Mouse (Mus musculus) CD8-positive naive resting alpha-beta T cell, adult 2 months (primary cell): ENCODE results near the gene Agmo.

ENCODE experiments used
- DNase-seq, 2 experiments: peaks; one replicate each; pipeline ENCODE4 v3.0.0; 2022; ENCODE audit warnings: low read depth in 2 of 2, low spot score in 2 of 2

Agmo gene

DNA sequence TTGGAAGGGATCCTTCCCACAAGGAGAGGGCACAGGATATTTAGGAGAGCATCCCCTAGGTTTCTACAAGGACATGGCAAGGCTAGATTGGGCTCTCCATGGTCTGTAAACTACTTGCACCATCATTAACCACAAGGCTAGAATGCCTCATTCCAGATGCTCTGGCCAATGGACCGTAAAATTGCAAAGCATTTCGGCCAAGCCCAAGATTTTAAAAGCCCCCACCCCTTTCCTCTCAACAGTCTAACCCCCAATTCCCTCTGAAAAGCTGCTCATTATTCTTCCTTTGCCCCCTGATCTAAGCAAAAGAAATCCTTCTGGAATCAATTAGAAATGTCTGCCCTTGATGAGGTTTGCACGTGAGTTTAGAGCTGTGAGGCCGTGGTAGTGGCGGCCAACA lies 185.3 kb downstream of the Agmo start:
- DNase-seq: no peak

DNA sequence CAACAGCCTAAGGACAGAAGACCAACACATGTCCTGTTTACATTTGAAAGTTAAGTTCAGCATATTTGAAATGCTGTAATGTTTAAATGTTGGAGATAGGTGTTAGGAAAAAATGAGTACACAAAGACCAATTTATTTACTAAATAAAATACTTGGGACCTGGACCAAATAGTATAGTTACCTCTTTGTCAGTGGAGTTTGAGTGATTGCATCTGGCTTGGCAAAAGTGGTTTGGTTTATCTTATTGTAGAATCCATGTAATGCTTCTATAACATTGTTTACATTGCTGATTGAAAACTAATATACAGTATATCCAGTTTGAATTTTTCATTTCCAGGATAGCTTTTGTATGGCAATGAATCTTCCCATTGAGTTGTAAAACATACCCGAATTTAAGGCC lies 193.0 kb downstream of the Agmo start:
- DNase-seq: no peak

DNA sequence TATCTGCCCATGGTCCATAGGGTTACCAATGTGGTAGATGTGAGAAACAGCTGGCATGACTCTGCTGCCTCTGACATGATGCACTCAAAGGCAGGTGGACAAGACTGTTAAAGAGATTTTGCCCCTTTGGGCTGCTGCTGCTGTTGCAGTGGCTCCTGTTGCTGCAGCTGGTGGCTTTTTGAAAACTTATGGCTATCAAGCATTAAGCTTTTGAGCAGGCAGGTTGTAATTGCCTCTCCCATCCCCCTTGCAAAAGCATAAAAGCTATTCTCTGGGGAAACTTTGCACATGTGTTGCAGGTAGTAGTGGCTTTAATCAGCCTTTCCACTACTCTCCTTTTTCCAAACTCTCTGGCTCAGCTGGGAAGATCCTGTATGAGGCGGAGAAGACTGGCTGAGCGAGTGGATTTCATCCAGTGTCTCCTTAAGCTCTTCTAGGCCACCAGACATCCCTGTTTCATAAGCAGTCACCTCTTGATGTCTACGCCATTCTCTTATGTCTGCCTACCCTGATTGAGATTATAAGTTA lies 201.1 kb downstream of the Agmo start:
- DNase-seq: no peak

DNA sequence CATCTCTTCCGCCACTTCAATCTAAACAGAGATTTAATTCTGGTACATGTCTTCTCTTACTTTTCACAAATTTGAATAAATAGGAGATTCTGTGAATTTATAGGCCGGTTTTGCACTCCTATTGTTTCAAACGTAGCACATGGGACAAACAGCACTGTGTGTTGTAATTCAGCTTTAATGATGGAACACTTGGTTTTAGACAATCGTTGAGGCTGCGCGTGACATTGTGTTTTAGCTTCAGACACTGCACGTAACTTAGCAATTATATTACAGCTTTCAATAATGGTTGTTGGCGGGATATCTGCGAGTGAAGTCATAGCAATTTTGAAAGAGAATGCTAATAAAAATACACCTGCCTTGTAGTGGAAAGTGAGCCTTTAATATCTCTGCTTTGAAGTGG lies 203.8 kb downstream of the Agmo start:
- no peak for DNase-seq

DNA sequence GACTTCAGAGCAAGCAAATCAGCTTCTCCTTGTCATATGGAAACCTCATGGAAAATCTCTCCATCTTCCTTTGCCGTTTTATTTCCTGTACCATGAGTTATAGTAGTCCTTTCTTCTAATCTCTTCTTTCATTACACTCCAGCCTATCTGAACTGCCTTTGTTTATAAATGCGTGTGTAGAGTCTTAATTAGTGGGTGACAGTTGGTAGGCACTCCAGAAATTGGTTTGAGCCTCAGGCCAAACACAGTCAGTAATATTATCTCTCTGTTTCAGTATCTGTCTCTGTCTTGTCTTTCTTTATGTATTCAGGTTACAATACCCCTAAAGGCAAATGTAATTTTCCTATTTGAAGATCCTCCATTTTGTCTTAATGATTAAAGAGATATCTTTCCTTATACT lies 208.2 kb downstream of the Agmo start:
- DNase-seq: no peak

DNA sequence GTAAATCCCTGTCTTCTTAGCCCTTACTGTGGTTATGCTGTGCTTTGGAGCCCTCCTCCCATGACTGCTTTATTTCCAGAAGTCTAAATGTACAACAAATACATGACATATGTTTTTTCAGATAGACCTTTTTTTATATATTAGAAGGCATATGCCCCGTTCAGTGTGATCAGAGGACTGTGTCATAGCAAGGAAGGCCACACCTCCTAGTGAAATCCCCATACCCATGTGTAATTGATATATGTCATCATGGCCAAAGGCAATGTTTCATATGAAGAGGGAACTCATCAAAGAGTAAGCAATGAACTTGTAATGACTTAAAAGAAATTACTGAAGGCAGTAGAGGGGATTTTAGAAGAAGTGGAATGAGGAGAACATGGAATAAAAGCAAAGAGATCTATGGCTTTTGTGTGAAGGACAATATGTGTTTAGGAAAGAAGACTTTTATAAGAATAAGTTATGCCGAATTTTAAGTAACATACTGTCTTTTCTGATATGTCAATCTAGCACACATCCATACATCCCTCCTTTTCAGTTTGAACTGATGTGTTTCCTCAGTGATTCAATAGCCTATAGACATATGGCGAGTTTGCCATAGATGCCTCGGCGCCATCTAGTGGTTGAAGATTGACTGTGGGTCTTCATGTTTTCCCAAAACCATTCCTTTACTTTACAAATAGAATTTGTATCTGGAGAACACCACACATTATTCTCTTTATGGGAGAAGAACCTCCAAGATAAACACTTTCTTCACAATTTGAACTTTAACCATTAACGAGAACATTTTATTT lies 209.1 kb downstream of the Agmo start:
- no peak for DNase-seq

DNA sequence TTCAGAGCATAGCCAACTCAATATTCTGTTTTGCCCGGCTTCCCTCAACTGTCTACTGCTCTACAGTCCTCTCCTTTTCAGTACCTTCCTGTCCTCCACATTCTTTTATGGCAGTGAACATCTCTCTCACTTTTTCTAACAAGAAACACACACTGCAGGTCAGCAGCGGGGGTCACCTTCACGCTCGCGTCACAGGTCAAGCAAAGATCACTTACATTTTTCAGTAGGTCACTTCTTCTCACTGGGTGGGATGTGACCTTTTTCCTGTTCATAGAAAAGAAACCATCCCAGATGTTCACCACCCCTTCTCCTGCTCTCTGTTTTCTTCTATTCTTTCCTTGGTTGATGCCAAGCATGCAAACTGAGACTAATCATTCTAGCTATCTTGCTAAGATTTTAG lies 230.2 kb downstream of the Agmo start:
- DNase-seq: no peak

DNA sequence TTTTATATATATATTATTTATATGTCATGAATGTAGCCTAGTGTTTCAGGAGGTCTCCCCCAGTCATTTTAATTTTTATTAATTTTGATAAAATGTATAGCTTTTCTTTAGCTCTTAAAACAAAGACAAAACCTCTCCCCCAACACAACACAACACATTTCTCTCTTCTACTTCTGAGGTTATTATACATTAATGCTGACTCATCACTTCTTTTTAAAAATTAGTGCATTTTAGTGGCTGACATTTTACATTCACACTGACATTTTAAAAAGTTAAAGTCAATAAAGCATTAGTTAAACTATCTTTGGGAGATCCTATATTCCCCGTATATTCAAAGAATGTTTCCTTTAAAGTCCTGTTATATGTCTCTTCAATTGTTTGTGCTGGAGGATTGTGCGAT lies 235.4 kb downstream of the Agmo start:
- no peak for DNase-seq

DNA sequence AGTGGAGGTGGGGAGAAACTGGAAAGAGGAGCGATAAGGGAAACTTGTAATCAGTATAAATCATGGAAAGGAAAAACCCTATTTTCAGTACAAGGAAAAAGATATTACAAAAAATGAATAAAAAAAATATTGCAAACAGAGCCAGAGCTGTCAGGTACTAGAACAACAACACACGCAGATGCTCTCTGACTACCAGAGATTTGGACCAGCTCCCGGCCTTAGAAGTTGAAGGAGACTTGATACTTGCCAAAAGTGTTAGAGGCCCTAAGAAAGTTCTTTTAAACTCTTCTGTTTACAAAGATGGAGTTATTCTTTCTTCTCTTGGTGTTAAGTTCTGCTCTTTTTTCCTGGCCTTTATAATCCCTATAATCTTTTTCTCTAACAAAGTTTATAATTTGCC lies 246.6 kb downstream of the Agmo start:
- DNase-seq: no peak

DNA sequence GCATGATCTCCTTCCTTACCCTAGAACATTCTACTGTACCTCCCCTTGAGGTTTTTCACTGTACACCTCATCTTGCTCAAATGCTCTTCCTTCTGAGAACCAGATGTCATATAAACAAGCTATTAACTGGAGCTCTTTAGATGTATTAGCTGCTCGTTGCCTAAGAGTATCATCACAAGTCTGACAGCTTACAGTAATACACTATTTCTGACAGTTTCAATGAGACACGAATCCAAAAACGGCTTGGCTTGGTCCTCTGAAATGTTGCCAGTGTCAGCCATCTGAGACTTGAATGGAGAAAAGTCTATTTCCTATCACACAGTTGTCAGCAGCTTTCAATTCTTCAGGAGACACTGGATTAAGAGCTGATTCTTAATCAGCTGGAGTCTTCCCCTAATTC lies 257.4 kb downstream of the Agmo start:
- no peak for DNase-seq

DNA sequence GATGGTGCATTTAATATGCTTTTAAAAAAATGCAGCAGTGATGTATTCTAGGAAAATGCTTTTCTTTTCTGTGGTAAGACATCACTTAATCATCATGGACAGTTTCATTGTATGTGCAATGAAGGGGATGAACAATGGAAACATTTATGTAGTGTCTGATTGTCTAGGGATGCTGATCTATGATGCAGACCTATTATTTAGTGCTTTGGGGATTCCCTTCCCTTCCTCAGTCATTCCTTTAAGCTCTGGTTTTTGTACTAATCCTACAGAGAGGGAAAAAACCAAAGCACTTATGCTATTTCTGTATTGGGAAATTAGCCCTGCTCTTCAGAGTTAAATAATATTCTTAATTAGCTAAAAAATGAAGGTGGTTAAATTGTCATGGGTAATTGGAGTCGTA lies 266.0 kb downstream of the Agmo start:
- no peak for DNase-seq

DNA sequence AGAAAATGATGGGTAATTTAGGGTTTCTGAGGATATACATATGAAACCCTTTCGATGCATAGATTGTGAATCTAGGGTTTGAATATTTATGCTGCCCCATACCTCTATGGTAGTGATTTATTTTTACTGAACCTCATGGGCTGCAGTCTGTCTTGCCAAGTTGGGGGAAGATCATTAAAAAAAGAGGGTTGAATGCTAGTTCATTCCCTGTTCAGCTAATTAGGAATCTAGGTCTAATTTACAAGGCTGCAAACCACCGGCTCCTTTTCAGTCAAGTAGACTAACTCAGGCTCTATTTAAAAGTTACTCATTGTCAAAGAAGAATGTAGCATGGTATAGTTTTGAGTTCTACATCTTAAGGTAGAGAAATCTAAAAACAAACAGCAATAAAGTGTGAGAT lies 266.4 kb downstream of the Agmo start:
- no peak for DNase-seq

DNA sequence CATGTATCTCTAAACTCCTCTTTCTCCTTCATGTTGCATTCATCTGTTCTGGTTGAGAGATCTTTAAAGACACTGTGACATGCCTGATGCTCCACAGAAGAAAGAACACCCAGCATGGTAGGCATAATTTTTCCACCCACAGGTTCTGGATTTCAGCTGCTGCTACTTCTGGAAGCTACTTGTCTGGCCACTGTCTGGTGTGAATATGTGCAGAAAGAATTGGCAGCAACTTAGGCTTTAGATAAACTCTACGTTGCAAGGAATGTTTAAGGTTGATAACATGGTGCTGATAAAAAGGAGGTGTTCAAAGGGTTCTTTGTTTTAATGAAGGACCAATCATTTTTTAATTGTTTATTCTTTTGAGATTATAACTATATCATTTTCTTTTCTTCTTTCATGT lies 280.3 kb downstream of the Agmo start:
- no peak for DNase-seq

DNA sequence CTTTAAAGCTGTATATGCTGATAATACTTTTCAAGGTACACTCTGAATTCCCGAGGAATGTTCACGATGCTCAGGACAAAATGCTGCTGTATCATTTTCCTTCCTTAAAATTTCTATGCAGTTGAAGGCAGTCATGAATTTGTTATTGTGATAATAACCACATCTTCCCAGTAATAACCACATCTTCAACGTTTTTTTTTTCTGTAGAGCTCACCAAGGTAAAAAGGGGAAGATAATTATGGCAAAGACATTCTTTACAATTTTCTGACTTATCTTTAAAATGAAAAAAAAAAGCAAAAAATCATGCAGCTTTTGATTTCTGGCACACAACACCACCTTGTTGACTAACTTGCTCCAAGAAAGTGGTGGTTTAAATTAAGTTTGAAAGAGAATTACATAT lies 283.2 kb downstream of the Agmo start:
- no peak for DNase-seq

DNA sequence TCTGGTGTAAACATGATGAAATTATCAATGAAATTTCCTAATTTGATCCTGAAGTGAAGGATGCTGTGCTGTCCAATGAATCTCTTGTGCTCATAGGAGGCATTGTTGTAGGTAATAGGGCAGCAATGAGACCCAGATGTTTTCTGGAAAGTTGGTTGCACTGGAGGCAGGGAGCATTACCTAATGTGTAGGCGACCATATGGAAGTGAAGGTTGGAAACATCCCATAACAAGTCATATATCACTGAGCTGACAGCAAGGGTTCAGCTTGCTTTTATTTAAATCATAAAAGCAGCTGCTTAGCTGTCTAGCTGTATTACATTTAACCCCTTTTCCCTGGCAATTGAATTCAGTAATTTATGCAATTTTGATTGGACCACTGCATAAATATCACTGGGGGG lies 299.6 kb downstream of the Agmo start:
- no peak for DNase-seq

DNA sequence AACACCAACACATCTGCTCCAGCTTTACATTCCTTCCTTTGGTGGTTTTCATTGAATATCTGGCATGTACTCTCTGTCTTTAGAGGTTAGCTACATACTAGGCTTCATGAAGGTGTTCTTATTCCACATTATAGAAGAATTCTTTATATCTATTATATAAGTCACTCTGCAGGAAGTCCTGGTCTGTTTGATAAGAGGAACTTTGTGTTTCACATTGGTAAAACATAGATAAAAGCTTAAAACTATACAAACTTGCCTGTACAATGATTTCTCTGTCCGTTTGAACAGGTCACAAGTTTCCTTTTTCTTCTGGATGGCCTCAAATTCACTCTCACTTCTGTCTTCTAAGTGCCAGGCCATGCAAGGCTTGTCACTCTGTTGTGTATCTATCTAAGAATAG lies 316.8 kb downstream of the Agmo start:
- no peak for DNase-seq

DNA sequence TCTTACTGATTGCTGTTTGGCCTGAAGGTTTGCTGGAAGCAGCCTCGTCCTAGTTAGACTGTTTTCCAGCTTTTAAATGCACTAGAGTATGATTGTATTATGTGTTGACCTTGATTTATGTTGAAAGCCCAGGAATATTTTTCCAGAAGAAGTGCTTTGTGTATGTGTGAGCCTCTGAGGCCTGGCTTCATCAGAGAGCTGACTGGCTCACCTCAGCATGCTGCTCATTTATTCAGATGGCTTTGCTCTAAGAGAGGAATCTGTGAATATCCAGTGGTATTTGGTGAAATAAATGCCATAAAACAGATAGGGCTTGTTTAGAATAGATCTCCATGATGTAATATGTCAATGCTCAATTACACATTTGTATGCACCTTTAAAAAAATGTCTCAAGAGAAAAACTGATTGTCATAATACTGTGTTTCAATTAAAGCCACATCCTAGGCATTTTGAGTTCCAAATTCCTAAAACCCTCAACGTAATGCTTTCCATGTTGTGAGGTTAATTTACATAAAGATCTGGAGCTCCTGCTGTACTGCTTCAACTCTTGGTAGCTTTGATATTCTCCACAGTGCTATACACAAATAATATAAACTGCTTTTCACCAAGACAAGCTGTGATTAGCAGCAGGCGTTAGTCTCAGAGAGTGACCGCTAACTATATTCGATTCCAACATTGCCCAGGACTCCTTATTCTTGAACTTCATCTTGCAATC lies 324.6 kb downstream of the Agmo start:
- DNase-seq: no peak

DNA sequence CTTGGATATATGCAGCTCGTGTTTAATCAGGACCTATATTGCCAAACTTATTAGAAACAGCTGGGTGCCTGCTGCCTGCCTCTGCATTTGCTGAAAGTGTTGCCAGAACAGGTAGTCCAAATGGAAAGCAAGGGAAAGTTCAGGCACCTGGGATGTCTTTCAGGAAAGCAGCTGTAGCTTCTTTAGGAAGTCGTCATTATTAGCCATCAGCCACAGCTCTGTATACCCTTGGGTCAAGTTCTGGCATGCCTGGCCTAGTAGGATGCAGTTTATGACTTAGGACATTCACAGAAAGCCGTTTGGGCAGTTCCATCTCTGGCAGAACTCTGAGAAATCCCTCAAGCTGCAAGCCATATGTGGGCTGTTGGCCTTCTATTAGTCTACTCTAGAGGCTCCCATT lies 330.5 kb downstream of the Agmo start:
- no peak for DNase-seq

DNA sequence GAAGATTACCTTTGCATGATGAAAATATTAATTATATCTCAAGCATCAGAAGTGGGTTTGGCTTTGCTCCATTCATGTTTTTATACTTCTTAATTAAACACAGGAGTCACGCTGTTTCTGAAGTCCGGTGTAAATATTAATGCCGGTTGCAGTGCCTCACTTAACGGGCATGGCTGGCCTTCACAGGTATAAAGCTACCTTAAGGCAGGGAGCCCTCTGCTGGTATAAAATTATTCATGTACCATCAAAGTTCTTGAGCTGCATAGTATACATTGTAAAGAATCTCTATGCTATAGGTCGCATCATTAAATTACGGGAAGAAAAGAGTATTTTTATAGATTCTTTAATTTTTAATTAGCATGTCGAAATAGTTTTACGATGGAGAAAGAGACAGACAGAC lies 341.3 kb downstream of the Agmo start:
- DNase-seq: no peak

DNA sequence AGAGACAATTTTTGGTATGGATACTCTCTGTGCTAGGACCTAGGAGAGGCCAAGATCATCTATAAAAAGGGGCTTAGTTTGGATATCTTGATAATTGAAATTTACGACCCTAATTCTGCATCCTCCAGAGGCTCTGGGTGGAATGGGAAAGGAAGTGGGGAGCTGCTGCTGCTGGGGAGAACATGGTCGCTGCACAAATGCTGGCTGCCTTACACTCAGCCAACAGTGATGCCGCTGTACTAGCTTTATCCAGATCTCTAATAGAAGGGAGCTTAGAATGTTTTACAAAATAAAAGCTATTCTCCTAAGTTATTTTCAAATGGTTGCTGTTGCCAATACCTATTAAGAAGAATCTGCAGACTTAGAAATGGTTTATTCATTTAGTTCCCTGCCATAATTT lies 351.4 kb downstream of the Agmo start:
- DNase-seq: no peak

DNA sequence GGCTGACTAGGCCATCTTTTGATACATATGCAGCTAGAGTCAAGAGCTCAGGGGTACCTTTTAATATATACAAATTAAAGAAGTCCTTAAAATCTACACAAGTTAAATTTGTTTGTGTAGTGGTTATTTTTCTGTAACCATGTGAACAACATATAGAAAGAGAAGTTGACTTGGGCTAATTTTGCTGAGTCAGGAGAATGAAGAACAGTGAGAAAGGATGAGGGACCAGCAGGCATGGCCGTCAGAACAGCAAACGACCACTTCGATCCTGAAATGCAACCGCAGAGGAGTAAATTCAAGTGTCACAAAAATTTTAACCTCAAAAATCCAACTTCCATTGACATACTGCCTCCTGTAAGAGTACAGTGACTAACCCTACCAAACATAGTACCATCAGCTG lies 371.4 kb downstream of the Agmo start:
- no peak for DNase-seq

DNA sequence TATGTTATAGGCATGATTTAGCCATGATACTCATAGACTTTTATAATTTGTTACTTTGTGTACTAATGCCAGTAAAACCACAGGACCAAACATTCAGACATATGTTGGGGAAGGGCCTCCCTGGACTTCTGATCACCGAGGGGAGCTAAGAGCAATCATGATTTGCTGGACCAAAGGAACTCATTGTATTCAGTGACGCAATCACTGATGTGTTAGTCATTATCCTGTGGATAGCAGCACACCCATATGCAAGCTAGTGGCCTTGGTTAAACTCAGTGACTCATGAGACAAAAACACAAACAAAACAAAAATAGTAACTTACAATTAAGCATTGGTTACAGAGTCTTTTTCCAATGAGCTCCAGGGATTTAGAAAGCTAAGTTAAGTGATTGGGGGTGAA lies 373.3 kb downstream of the Agmo start:
- DNase-seq: no peak

DNA sequence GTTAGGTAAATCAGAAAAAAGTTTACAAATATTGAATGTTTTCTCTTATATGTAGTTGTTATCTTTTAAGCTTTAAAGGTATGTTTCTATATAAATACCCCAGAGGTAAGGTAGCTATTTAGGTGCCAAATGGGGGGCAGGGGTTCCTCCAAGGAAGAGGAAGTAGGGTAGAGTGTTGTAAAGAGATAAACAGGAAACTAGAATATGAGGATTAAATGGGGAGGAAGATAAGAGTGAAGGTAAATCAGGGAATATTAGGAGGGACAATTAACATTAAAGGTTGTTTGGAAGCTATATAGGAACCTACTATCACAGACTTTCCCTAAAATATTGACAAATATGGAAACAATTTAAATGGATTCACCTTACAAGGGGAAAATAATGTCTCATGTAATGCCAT lies 382.6 kb downstream of the Agmo start:
- no peak for DNase-seq
